Mouse (Mus musculus) frontal cortex, postnatal 10 days (tissue): Measurements from ENCODE around the gene Tbxas1.

ENCODE experiments used
- DNase-seq, 2 experiments: peaks; one replicate each; pipeline ENCODE4 v3.0.0; 2022; ENCODE audit warnings: low spot score in 2 of 2, mixed read lengths in 1 of 2

Gene Tbxas1

GRCm38 (mm10) chr6:38875258-38876070 is at the start of gene Tbxas1:
Gene Tbxas1, plus strand, starts transcription at chr6:38875404.
- peak; percentile 20 to 54 for DNase-seq

- DNase-seq = no peak
Measured at GRCm38 (mm10) chr6:38825886-38826285, 49.3 kb upstream of the Tbxas1 start.

GRCm38 (mm10) chr6:38826857-38827256 is 48.3 kb upstream of the Tbxas1 start:
- DNase-seq = no peak

GRCm38 (mm10) chr6:38827435-38827834 is 47.8 kb upstream of the Tbxas1 start:
- DNase-seq = no peak

- DNase-seq = no peak
Measured at GRCm38 (mm10) chr6:38828211-38828610, 47.0 kb upstream of the Tbxas1 start.

- no peak for DNase-seq
Measured at GRCm38 (mm10) chr6:38829452-38829851, 45.8 kb upstream of the Tbxas1 start.

GRCm38 (mm10) chr6:38833721-38834120 is 41.5 kb upstream of the Tbxas1 start:
- no peak for DNase-seq

GRCm38 (mm10) chr6:38834727-38835126 is 40.5 kb upstream of the Tbxas1 start:
- no peak for DNase-seq

- no peak for DNase-seq
Measured at GRCm38 (mm10) chr6:38835217-38835616, 40.0 kb upstream of the Tbxas1 start.

GRCm38 (mm10) chr6:38838061-38838460 is 37.1 kb upstream of the Tbxas1 start:
- DNase-seq = no peak

GRCm38 (mm10) chr6:38839891-38840290 is 35.3 kb upstream of the Tbxas1 start:
- DNase-seq = no peak

- DNase-seq = peak in 1 of 2 experiments; percentile 16
Measured at GRCm38 (mm10) chr6:38840380-38840779, 34.8 kb upstream of the Tbxas1 start.

GRCm38 (mm10) chr6:38840780-38841179 is 34.4 kb upstream of the Tbxas1 start:
- DNase-seq = no peak

- DNase-seq = no peak
Measured at GRCm38 (mm10) chr6:38841551-38841950, 33.7 kb upstream of the Tbxas1 start.

- no peak for DNase-seq
Measured at GRCm38 (mm10) chr6:38845117-38845516, 30.1 kb upstream of the Tbxas1 start.

- no peak for DNase-seq
Measured at GRCm38 (mm10) chr6:38845876-38846275, 29.3 kb upstream of the Tbxas1 start.

- no peak for DNase-seq
Measured at GRCm38 (mm10) chr6:38846330-38847195, 28.6 kb upstream of the Tbxas1 start.

GRCm38 (mm10) chr6:38847447-38847846 is 27.8 kb upstream of the Tbxas1 start:
- no peak for DNase-seq

GRCm38 (mm10) chr6:38847958-38848910 is 27.0 kb upstream of the Tbxas1 start:
- DNase-seq = no peak

GRCm38 (mm10) chr6:38850715-38851259 is 24.4 kb upstream of the Tbxas1 start:
- DNase-seq = no peak

- DNase-seq = no peak
Measured at GRCm38 (mm10) chr6:38851740-38852139, 23.5 kb upstream of the Tbxas1 start.
